Mouse (Mus musculus): Measurements from ENCODE around the gene 9130023H24Rik. TPM values are rescaled to one million over a fixed set of nuclear protein-coding genes. Genes with fewer than 3 reads are reported as not detected.

The 9130023H24Rik gene
- total RNA-seq, 1 experiment from 2014 or later, result 6.8 TPM

DNA sequence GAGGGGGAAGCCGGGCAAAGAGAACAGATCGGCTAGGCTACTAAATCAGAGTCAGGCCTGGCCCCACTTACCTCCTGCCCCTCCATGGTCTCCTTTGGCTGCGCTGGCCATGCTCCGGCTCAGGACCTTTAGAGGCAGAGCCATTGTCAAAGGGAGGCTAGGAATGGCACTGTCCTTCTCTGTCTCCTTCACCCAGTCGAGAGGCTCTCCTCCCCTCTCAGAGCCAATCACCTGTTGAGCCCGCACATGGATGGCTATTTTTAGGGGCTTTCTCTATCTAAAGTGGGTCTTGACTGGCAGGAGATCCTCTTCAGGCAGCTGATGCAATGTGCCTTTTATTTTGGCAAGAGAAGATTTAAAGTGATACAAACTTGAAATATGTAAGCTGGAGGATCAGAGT, 31.7 kb downstream of the 9130023H24Rik start, which contains the start of gene Cox6a2:
Gene Cox6a2, minus strand, starts transcription at position 236 of the 400 bp plus-strand sequence.
- no peak for ATAC-seq (replicated peaks; ENCODE audit: low read depth, poor library complexity, severe bottlenecking)

DNA sequence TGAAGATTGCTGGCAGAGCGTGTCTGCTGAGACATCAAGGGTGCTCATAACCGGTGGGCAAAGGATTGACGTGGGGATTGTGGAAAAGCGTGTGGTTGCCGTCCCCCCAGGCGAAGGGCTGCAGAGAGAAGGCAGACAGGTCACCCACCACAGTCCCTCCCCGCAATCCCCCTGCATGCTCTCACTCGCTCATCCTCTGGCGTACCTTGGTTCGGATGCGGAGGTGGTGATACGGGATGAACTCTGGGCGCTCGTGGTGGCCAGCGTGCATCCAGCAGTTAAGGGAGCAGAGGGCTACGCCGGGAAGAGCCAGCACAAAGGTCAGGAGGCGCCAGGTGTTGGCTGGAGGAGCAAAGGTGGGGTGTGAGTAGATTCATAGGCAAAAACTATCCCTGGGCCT, 32.1 kb downstream of the 9130023H24Rik start:
- no peak for ATAC-seq (replicated peaks; ENCODE audit: low read depth, poor library complexity, severe bottlenecking)

DNA sequence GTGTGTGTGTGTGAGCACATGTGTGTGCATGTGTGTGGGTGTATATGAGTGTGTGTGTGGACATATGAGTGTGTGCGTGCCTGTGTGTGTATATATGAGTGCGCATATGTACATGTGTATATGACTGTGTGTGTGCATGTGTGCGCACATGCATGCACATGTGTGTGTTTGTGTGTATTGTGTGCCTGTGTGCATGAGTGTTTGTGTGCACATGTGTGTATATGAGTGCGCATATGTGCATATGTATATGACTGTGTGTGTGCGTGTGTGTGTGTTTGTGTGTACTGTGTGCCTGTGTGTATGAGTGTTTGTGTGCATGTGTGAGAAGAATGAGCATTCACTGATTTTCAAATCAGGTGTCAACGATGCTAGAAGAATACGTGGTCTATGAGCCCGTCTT, 33.7 kb downstream of the 9130023H24Rik start:
- no peak for ATAC-seq (replicated peaks; ENCODE audit: low read depth, poor library complexity, severe bottlenecking)

DNA sequence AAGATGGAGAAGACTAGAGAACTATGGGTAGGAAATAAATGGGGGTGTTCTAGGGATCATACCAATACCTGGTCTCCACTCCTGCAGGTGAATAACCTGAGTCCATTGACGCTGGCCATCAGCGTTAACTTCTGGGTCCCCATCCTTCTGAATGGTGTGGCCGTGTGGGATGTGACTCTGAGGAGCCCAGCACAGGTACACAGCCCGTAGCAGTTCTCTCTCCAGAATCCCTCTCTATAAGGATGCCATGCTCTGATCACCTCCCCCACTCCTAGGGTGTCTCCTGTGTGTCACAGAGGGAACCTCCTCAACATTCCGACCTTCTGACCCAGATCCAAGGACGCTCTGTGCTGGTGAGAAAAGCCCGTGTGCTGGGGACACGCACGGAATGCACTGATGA, 34.8 kb downstream of the 9130023H24Rik start:
- no peak for ATAC-seq (replicated peaks; ENCODE audit: low read depth, poor library complexity, severe bottlenecking)

DNA sequence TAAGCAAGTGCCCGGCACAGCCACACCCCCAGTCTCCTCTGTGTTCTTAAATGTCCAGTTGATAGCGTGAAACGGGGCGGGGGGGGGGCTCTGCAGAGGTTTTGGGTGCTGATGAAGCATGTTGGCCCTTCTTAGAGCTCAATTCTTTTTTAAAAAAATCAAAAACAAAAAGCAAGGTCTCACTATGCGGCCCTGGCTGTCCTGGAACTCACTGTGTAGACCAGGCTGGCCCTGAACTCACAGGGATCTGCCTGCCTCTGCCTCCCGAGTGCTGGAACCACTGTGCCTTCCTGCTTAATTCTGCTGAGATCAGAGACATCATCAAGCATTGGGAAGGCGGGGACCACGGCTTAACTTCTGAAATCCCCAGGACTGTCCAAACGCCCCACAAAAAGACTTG, 36.2 kb downstream of the 9130023H24Rik start:
- ATAC-seq (replicated peaks; ENCODE audit: low read depth, poor library complexity, severe bottlenecking), result no peak

Other genes with a start within 250 kb of the 9130023H24Rik start
- 19.8 and 27.3 TPM in 2 replicates for gene Pycard, start 244.2 kb downstream of the 9130023H24Rik start, total RNA-seq (2017)
- not detected in 2 replicates for gene Trim72, start 234.1 kb downstream of the 9130023H24Rik start, total RNA-seq (2017)
- gene Itgam, start 175.4 kb downstream of the 9130023H24Rik start, total RNA-seq (2017), result 10.8 and 12.8 TPM in 2 replicates
- gene Gm49368, start 175.3 kb downstream of the 9130023H24Rik start, total RNA-seq (2017), result not detected in 2 replicates
- 3.0 and 4.1 TPM in 2 replicates for gene Itgax, start 108.5 kb downstream of the 9130023H24Rik start, total RNA-seq (2017)
- 0.34 TPM in 1 of 2 replicates, not detected in the other for gene Itgad, start 83.7 kb downstream of the 9130023H24Rik start, total RNA-seq (2017)
- gene Cox6a2, start 31.6 kb downstream of the 9130023H24Rik start, total RNA-seq (2017), result 1.1 and 3.2 TPM in 2 replicates
- gene Armc5, start 689 bp downstream of the 9130023H24Rik start, total RNA-seq (2017), result 9.0 and 13.3 TPM in 2 replicates
- gene Tgfb1i1, start 8.8 kb upstream of the 9130023H24Rik start, total RNA-seq (2017), result 0.32 and 0.63 TPM in 2 replicates
- 0.14 TPM in 1 of 2 replicates, not detected in the other for gene Slc5a2, start 27.6 kb upstream of the 9130023H24Rik start, total RNA-seq (2017)
- 20.4 and 30.5 TPM in 2 replicates for gene BC017158, start 60.1 kb upstream of the 9130023H24Rik start, total RNA-seq (2017)
- 92.0 and 99.6 TPM in 2 replicates for gene Rgs10, start 180.7 kb upstream of the 9130023H24Rik start, total RNA-seq (2017)
- gene Tial1, start 223.7 kb upstream of the 9130023H24Rik start, total RNA-seq (2017), result 80.4 and 90.6 TPM in 2 replicates

All from common myeloid progenitor, adult 5-6 weeks (primary cell).